Mouse (Mus musculus) megakaryocyte-erythroid progenitor cell, adult 5-6 weeks (primary cell): ENCODE data around the gene Hnrnpm. TPM values are rescaled to one million over a fixed set of nuclear protein-coding genes. Genes with fewer than 3 reads are reported as not detected.
"Not testable (repeated sequence)": the region's sequence is repeated elsewhere in the genome, so short reads cannot be mapped to it uniquely, and the experiment has no call there.

Experiments used
- ATAC-seq: replicated peaks from 2 replicates; pipeline ENCODE4 v1.8.0; 2016; ENCODE audit warnings: mild to moderate bottlenecking, inconsistent platforms; ENCODE audit not compliant: severe bottlenecking, poor library complexity, low FRiP score, low TSS enrichment
- total RNA-seq, 2 experiments: library from RNA; stranded (forward) in 1 of 2; stranded (reverse) in 1 of 2; fragments of 200-1000, 215-1000 nt in 1 of 2; fragments of >200 nt in 1 of 2; fragmentation: Nextera tagmentation in 1 of 2; gene quantifications; 2 replicates each; pipeline ENCODE4 v1.2.3; 2014 to 2017

Hnrnpm gene
- total RNA-seq (2014; fragmentation: Nextera tagmentation) (579 and 611 TPM in 2 replicates), total RNA-seq (2017) (338 and 437 TPM in 2 replicates)

DNA sequence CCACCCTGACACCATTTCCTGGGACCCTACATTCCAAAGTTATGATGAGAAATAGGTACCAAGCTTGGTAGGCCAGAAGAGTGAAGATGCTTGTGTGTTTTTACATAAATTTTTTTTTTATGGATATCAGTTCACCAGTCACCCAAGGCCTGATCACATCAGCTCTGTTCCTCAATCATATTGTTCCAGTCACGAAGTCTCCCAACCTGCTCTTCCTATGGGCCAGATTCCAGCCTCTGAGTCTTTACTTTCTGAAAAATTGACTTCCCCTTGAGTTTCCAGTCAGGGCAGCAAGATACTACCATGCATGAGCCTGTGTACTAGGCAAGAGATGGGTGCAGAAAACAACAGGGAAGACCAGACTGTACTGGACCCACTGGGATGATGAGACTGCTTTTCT is at the start of gene Hnrnpm:
Gene Hnrnpm, minus strand, starts transcription at position 101 of the 400 bp plus-strand sequence.
- ATAC-seq: no peak

DNA sequence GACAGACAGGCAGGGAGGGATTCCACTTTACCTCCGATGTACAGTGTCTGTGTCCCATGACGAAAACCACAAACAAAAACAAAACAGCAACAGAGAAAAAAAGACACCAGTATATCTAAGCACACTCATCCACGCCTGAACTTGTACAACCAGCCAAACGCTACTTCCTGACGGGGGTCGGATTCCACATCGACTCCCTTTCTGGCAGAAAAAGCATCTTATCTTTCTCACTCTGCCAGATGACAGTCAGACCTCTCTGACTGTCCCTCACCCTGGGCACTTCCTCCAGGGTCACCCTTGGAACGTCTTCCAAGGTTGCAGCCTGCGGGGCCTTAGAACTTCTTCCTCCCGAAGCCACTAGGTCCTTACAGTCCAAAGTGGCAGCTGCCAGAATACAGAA is 46.9 kb upstream of the Hnrnpm start:
- not testable (repeated sequence) for ATAC-seq

DNA sequence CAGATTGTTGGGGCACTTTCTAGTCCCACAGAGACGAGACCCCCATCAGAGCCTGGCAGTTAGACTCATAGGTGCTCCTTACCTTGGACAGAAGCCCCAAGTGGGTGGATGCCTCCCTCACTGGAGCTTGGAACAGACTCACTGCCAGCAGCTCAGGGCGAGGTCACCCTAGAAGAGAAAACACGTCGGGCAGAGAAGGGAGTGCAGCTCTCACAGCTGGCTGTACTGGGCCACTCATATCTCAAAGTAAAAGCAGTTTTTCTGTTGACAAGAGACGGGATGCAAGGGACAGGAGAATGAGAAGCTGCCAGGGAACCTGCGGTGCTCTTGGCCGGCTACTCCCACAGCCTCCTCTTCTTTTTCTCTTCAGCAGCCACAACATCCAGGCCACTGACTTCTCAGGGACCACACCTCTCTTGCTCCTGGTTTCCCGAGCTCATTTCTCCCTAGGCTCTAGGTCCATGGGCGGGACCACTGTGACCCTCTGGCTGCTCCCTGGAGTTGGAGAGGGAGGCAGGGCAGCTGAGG is 46.0 kb upstream of the Hnrnpm start:
- not testable (repeated sequence) for ATAC-seq

DNA sequence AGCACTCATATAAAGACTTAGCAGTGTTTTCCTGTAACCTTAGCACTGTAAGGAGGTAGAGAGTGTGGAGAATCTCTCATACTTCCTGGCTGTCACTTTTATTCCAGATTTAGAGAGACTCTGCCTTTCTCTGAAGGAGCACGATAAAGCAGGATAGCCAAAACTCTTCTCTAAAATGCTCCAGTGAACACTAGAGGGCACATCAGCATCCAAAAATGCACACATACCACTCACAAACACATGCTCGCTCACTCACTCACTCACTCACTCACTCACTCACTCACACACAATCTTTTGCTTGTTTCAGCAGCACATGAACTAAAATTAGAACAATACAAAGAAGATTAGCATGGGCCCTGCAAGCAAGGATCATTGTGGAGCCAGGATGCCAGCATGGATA is 42.6 kb upstream of the Hnrnpm start:
- no peak for ATAC-seq

DNA sequence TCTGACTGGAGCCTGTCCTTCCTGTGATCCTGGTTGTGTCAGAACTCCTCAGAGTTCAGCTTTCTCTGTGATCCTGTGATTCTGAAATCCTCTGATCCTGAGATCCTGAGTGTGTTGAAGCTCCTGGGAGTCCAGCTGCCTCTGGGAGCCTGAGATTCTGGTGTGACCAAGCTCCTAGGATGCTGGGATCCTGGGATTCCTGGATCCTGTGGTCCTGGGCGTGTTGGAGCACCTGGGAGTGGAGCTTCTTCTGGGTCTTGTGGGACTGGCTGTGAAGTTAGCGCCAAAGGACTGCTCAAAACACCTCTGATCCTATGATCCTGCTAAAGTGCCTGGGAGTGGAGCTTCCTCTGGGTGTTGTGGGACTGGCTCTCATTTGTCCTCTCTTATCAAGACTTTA is 41.7 kb upstream of the Hnrnpm start:
- no peak for ATAC-seq

DNA sequence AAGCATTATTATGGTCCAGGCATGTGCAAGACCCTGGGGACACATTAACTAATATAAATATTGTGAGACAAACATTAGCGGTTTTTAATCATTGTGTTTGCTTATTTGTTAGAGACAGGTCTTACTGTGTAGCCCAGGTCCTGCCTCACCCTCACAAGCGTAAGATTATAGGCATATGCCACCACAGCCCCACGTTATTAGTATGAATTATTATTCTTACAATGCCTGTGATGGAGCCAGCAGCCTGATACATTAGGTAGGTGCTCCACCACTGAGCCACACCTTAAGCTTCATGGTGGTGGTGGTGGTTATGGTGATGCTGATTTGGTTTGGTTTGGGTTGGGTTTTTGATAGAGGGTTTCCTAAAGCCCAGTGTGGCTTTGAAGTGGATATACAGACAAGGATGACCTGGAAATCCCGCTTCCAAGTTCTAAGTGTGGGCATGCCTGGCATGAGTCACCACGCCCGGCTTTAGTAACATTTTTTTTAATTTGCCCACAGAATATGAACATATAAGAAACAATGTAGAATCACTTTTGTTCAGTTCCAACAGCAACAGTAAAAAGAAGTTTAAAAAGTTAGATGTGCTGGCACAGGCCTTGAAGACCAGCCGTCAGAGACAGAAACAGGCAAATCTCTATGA is 33.2 kb upstream of the Hnrnpm start:
- no peak for ATAC-seq

DNA sequence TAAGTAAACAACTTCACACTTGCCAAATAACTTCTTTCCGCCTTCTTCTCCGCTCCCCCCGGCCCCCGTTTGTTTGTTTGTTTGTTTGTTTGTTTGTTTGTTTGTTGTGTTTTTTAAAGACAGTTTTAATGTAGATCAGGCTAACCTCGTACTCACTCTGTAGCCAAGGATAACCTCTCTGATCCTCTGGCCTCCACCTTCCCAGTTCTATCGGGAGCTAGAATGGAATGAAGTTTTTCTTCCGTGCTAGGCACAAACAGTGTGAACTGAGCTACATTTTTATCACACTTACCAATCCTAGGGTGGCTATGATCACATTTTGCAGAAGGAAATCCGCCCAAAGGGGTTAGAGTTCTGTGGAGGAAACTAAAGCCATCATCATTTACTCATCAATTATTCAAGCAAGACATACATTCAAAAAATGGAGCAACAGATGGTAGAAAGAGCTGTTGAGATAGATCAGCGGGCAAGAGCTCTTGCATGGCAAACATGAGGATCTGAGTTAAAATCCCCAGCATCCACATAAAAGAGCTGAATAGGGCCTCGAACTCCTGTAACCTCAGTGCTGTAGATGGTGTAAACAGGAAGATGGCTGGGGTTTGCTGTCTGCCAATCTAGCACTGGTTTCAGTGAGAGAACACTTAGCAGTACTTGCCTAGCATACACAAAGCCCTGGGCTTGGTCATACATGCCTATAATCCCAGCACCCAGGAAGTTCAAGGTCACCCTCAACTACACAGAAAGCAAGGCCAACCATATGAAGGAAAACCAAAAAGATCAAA is 32.5 kb upstream of the Hnrnpm start:
- ATAC-seq: no peak

DNA sequence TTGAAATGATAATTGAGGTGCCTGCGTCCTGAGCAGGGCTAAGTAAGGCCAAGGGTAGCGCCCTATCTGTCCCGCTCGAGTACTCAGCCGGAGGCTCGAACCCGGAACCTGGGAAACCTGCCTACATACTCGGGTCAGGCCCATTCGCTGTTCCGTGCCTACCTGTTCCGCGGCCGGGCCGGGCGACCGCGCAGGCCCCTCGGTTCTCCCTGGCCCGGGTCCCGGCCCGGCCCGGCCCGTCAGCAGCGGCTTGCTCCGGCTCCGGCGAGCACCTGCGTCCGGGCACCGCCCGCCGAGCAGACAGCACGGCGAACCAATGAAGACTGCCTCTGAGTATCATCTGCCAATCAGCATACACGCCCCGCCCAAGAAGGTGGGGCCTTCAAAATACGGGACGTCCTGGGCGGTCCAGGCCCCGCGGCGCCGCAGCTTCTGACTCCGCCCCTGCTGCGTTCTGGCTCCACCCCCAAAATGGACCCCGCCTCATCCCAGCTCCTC is 31.8 kb upstream of the Hnrnpm start, which contains the start of gene March2:
Gene March2, minus strand, starts transcription at position 287 of the 498 bp plus-strand sequence.
- peak; percentile 99 for ATAC-seq

DNA sequence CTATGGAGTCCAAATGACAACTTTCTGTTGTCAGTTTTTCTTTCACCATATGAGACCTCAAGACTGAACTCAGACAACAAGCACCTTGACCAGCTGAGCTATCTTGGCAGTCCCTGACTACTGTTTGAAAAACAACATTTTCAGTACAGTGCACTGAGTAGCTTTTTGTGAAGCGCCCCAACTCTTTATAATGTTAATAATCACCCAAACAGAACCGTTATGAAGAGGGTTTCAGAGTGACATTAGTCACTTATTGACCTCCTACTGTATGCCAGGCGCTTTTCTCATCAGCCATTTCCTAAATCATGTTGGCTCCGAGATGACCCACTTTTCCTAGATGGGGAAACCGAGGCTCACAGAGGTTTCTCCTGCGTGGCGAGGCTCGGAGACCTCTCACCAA is 31.3 kb upstream of the Hnrnpm start:
- ATAC-seq: no peak

DNA sequence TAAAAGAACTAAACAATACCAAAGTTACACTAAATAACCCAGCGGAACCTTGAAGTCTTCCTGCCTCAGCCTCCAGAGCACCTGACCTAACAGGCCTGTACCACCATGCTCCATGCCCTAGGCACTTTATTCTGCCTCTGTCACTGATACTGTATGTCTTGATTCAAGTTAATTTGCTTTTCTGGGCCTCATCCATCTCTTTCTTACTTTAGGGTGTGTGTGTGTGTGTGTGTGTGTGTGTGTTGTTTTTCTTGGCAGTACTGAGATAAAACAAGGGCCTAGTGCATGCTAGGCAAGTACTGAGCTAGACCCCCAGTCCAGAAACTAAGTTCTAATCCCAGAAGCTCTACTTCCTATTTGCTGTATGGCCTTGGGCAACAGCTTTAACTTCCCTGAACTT is 30.6 kb upstream of the Hnrnpm start:
- no peak for ATAC-seq

DNA sequence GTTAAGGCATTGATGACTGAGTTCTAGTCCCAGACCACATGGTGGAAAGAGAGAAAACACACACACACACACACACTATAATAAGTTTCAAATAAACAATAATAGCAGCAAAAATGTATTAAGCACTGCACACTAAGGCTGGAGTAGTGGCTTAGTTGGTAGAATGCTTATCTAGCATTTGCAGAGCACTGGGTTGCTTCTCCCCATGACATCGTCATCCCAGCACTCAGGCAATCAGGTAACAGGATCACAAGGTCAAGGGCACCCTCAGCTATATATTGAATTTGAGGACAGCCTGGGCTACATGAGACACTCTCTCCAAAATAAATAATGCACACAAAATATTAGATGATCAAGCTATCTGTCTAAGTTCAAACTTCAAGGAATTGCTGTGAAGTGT is 28.1 kb upstream of the Hnrnpm start:
- no peak; the same call in 1 of the 2 replicates for ATAC-seq

DNA sequence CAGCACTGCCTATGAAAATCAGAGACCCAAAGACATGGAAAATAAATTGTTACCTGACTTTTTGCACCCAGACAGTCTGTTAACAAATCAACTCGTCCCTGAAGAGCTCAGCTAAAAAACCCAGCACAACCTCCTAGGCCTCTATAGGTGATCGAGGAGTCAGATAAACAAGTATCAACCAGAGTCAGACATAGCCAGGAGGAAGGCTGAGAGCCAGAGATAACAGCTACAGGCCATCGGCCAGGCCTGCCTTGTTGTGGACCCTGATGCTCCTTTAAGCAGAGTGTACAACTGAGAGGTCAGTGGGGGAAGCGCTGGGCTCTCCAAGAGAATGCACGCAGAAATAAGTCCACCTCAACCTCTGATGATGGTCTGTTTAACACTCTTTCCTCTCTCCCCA is 26.6 kb upstream of the Hnrnpm start:
- ATAC-seq: peak; percentile 93

DNA sequence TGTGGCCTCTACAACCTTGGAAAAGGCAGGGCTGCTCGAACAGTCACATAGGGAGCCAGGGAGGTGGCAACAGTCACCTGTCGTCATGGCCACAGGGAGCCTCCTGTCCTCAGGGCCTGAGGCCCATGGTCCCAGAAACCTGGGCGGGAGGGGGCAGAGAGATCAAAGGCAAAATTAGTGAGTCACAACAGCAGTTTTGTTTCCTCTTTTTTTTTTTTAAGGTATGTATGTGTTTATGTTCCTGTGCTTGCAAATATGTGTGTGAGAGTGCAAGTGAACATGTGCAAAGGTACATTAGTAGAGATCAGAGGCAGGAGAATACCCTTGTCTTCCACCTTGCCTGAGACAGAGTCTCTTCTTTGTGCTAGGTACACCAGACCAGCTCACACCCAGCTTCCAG is 23.2 kb upstream of the Hnrnpm start:
- ATAC-seq: no peak

DNA sequence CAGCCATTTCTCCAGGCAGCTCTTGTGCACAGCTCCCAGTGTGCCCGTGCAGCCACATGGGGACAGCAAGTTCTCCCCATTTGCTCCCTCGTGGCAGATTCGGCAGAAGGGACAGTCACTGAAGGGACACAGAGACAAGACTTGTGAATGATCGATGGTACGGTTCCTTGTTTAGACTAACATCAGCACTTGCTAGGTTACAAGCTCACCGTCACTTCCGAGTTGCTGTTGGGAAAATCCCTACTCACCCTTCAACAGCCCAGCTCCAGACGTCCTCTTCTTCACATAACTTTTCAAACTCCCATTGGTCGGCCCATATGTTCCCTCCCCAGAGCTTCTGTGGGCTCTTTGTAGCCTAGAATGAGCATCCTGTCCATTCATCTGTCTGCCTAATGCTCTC is 16.4 kb upstream of the Hnrnpm start:
- no peak for ATAC-seq

DNA sequence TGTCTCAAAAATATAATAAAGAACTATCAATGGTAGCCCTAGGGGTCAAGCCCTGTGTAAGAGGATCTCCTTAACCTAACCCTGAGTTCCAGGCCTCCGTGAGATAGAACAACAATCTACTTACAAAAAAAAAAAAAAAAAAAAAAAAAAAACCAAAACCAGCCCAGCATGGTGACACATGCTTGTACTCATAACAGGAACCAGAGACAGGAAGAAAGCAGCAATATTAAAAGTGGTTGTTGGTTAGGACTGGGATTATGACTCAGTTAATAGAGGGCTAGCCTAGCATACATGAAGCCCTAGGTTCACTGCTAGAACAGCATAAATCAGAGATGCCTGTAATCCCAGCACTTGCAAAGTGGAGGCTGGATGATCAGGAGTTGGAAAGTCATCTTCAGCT is 15.5 kb upstream of the Hnrnpm start:
- no peak for ATAC-seq

DNA sequence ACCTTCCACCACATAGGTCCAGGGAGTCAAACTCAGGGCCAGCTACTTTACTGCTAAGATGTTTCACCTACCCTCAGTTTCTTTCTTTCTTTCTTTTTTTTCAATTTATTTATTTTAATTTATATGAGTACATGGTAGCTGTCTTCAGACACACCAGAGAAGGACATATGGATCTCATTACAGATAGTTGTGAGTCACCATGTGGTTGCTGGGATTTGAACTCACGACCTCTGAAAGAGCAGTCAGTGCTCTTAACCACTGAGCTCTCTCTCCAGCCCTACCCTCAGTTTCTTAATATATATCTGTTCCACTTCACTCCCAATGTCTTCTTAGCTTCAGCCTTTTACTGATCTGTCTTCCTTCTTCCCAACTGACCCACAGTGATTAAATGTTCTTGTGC is 8.8 kb upstream of the Hnrnpm start:
- ATAC-seq: no peak

DNA sequence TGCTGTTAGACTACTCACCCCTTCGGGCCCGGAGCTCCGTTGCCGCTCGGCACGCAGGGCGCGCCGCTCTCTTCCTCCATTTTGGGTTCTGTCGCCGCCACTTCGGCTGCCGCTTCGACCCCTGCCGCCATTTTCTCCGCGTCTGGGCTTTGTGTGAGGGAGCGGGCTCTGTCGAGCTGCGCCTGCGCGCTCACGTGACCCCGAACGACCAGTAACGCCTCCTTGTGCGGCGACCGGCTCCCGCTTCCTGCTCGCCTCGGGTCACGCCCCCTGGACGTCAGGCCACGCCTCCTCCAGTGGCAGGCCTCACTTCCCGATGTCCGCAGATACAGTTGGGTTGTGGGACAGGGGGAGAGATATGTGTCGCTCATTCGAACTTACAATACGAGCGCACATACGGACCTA is 1.4 kb downstream of the Hnrnpm start:
- ATAC-seq: peak; percentile 93

DNA sequence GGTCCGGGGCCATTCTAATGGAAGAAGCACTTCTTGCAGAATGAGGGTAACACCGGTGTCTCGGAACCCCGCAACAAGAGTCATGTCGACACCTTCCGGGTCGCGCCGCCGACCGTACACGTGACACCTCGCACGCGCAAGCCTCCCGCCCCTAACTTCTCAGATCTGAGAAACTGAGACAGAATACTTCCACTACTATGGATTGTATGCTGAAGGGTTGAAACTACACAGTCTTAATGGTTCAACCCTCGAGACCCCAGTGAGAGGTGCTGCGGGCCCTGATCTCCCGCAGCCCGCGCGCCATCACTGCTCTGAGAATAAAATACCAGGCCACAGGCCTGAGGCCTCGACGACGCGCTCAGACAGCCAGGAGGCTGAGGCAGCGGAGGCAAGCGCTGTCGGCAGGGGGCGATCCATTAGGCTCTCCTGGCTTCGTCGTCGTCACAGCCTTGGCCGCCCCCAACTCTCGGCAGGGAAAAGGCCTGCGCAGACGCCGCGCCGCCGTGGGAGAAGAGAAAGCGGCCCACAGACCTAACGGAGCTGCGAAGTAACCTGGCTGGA is 1.9 kb downstream of the Hnrnpm start:
- peak; percentile 78 for ATAC-seq

DNA sequence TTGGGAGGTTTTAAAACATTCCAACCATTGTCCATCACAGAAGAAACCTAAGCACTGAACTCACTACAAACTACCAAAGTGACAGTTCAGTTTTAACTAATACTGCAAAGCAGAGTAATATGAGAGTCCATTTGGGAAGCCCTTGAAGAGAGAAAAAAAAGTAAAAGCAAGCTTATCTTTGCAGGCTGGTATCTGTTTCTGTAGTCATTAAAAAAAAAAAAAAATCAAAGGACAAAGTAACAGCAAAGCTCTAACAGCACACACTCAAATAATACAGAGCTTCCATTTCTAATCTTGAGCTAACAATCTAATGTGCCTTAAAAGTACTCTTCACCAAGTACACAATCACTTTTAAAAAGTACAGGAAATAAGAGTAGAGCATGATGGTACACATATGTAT is 4.9 kb downstream of the Hnrnpm start:
- no peak for ATAC-seq

DNA sequence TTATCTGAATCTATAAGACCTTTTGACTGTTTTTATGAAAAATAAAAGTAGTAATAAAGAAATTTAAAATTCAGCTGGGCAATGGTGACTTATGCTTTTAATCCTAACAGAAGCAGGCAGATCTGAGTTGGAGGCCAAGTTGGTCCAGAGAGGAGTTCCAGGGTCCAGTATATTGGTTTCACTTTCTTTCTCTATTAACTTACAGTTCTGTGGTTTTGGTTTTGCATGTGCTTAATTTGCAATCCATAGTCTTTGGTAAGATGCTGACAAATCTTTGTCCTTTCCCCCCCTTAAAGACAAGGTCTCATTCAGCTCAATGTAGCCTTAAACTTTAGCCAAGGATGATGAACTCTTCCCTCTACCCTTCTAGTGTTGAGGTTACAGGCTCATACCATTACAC is 7.9 kb downstream of the Hnrnpm start:
- no peak for ATAC-seq
